Mouse (Mus musculus): Measurements from ENCODE around the gene Atad1. TPM values are rescaled to one million over a fixed set of nuclear protein-coding genes. Genes with fewer than 3 reads are reported as not detected.

The Atad1 gene
- polyA plus RNA-seq, 1 experiment from 2014 or later = 49.6 TPM

GRCm38 (mm10) chr19:32715201-32715600 lies 24.4 kb downstream of the Atad1 start:
- no peak for ATAC-seq
- H3K9me3 ChIP-seq (ENCODE audit: control insufficient read depth) = no peaks in the 10 kb centered on the region
- no peak overlapping the region for H3K27ac ChIP-seq (ENCODE audit: low read depth, low read length)
- no peak overlapping the region for H3K9ac ChIP-seq (ENCODE audit: low read depth, low read length)
- H3K4me1 ChIP-seq (replicated peaks; ENCODE audit: control insufficient read depth, insufficient read depth, low read length) = peaks cover 3% of the 10 kb centered on the region; the same call in 1 of the 2 replicates
- H3K4me2 ChIP-seq (replicated peaks; ENCODE audit: low read depth) = no peak overlapping the region
- 5% methylated on average over 3 of the region's 3 CpGs for WGBS
- H3K4me3 ChIP-seq (ENCODE audit: low read depth, low read length) = no peak overlapping the region
- no peaks in the 10 kb centered on the region for H3K36me3 ChIP-seq (ENCODE audit: control insufficient read depth, insufficient read depth)
- no peaks in the 10 kb centered on the region for H3K27me3 ChIP-seq (replicated peaks; ENCODE audit: control insufficient read depth, insufficient read depth, low read length)
- peak; percentile 96 for TF ChIP-seq CTCF (IDR thresholded peaks at IDR 0.05; ENCODE audit: low read depth)

DNA sequence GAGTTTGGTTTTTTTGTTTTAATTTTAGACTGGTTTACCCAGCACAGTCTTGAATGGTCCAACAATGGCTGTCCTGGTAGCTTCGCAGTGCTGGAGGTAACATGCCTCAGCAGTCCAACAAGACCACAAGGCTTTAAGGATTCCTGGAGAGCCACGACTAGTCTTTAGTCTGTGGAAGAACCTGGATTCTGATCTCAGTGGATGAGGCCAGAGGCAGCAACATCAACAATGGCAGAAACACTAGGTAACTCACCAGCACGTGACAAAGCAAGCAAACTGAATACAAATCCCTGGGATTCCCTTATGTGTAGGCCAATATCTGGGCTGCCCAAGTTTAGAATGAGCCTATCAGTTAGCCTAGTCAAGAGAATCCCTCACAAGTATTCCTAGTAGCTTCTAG lies 26.1 kb downstream of the Atad1 start:
- H3K9me3 ChIP-seq (ENCODE audit: control insufficient read depth) = no peaks in the 10 kb centered on the region
- WGBS = 94% methylated on average over 3 of the region's 3 CpGs
- H3K36me3 ChIP-seq (ENCODE audit: control insufficient read depth, insufficient read depth) = no peaks in the 10 kb centered on the region
- no peaks in the 10 kb centered on the region for H3K27me3 ChIP-seq (replicated peaks; ENCODE audit: control insufficient read depth, insufficient read depth, low read length)
- H3K9ac ChIP-seq (ENCODE audit: low read depth, low read length) = no peak overlapping the region
- H3K4me3 ChIP-seq (ENCODE audit: low read depth, low read length) = no peak overlapping the region
- no peak for TF ChIP-seq CTCF (IDR thresholded peaks at IDR 0.05; ENCODE audit: low read depth)
- H3K4me2 ChIP-seq (replicated peaks; ENCODE audit: low read depth) = no peak overlapping the region
- H3K4me1 ChIP-seq (replicated peaks; ENCODE audit: control insufficient read depth, insufficient read depth, low read length) = peaks cover 3% of the 10 kb centered on the region; the same call in 1 of the 2 replicates
- H3K27ac ChIP-seq (ENCODE audit: low read depth, low read length) = no peak overlapping the region
- ATAC-seq = no peak

DNA sequence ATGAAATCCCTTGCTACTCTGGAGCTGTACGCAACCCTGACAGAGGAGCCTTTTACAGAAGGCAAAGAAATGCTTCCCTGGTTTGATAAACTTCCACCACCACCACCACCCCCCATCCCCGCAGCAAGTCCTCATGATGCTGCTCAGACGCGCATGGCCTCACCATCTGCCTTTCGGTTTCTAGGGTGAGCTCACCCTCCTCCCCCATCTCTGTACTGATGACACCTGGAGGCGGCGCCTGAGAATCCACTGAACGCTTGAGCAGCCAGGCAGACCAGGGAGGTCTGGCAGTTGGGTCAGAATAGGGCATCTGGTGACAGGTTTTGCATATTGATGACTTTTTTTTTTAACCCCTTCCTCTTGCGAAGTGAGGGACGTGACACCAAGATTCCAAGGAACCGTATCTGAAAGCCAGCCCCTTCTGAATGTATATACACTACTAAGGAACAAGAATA lies 27.0 kb downstream of the Atad1 start:
- 1% methylated on average over 11 of the region's 11 CpGs for WGBS
- peak overlapping the region; percentile 71 for H3K9ac ChIP-seq (ENCODE audit: low read depth, low read length)
- peak overlapping the region; percentile 75 for H3K4me2 ChIP-seq (replicated peaks; ENCODE audit: low read depth)
- H3K27me3 ChIP-seq (replicated peaks; ENCODE audit: control insufficient read depth, insufficient read depth, low read length) = no peaks in the 10 kb centered on the region
- TF ChIP-seq CTCF (IDR thresholded peaks at IDR 0.05; ENCODE audit: low read depth) = peak; percentile 60
- ATAC-seq = peak; percentile 90
- H3K27ac ChIP-seq (ENCODE audit: low read depth, low read length) = peak overlapping the region; percentile 89
- H3K4me1 ChIP-seq (replicated peaks; ENCODE audit: control insufficient read depth, insufficient read depth, low read length) = peaks cover 3% of the 10 kb centered on the region; the same call in 1 of the 2 replicates
- no peaks in the 10 kb centered on the region for H3K9me3 ChIP-seq (ENCODE audit: control insufficient read depth)
- no peaks in the 10 kb centered on the region for H3K36me3 ChIP-seq (ENCODE audit: control insufficient read depth, insufficient read depth)
- peak overlapping the region; percentile 61 for H3K4me3 ChIP-seq (ENCODE audit: low read depth, low read length)

- Histone ChIP-seq H3K4me3 (ENCODE audit: low read depth, low read length) (peak overlapping the region; percentile 61), H3K4me1 (replicated peaks; ENCODE audit: control insufficient read depth, insufficient read depth, low read length) (peaks cover 3% of the 10 kb centered on the region; the same call in 1 of the 2 replicates), H3K9me3 (ENCODE audit: control insufficient read depth) (no peaks in the 10 kb centered on the region), H3K27ac (ENCODE audit: low read depth, low read length) (peak overlapping the region; percentile 89), H3K4me2 (replicated peaks; ENCODE audit: low read depth) (peak overlapping the region; percentile 75), H3K9ac (ENCODE audit: low read depth, low read length) (peak overlapping the region; percentile 71), H3K36me3 (ENCODE audit: control insufficient read depth, insufficient read depth) (no peaks in the 10 kb centered on the region), H3K27me3 (replicated peaks; ENCODE audit: control insufficient read depth, insufficient read depth, low read length) (no peaks in the 10 kb centered on the region)
- no peak for TF ChIP-seq CTCF (IDR thresholded peaks at IDR 0.05; ENCODE audit: low read depth)
- ATAC-seq = peak; percentile 95
- WGBS = under 1% methylated on average over 62 of the region's 63 CpGs
Observed at GRCm38 (mm10) chr19:32711761-32712541, 27.6 kb downstream of the Atad1 start.

DNA sequence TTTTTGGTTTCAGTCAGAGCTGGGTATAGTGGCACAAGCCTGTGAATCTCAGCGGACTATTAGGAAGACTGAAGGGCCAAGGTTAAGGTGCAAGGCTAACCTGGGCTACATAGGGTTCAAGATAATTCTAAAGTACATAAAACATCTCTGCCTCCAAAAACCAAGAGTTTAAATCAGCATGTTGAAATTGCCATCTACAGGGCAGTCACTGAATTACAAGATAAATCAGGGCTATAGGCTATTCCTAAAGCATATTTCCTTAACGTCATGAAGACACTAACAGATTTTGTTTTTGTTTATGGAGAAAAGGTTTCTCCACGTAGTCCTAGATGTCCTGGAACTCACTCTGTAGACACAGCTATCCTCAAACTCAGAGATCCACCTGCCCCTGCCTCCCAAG lies 29.3 kb downstream of the Atad1 start:
- Histone ChIP-seq H3K4me3 (ENCODE audit: low read depth, low read length) (no peak overlapping the region), H3K4me1 (replicated peaks; ENCODE audit: control insufficient read depth, insufficient read depth, low read length) (peaks cover 3% of the 10 kb centered on the region; the same call in 1 of the 2 replicates), H3K27ac (ENCODE audit: low read depth, low read length) (no peak overlapping the region), H3K9me3 (ENCODE audit: control insufficient read depth) (no peaks in the 10 kb centered on the region), H3K4me2 (replicated peaks; ENCODE audit: low read depth) (no peak overlapping the region), H3K9ac (ENCODE audit: low read depth, low read length) (no peak overlapping the region), H3K36me3 (ENCODE audit: control insufficient read depth, insufficient read depth) (peaks cover 10% of the 10 kb centered on the region), H3K27me3 (replicated peaks; ENCODE audit: control insufficient read depth, insufficient read depth, low read length) (no peaks in the 10 kb centered on the region)
- ATAC-seq = no peak
- 56% methylated on average over 3 of the region's 3 CpGs for WGBS
- TF ChIP-seq CTCF (IDR thresholded peaks at IDR 0.05; ENCODE audit: low read depth) = peak; percentile 70

DNA sequence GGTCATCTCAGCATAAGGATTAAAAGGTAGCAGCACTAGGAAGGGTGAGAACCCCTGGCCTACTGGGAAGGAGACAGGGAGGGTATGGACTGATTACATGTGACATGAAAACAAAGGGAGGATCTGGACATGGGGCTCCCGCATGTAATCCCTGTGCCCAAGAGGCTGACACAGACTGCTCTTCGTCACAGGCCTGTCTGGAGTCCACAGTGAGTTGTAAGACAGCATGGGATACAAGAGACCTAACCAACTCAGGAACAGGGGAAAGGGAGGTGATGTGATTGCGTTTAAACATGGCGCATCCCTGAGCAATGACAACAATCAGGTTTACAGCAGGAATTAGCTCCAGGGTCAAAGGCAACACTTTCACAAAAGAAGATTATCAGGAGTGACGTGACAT lies 30.6 kb downstream of the Atad1 start:
- H3K4me3 ChIP-seq (ENCODE audit: low read depth, low read length) = no peak overlapping the region
- no peak overlapping the region for H3K9ac ChIP-seq (ENCODE audit: low read depth, low read length)
- WGBS = 84% methylated on average over 5 of the region's 5 CpGs
- H3K27ac ChIP-seq (ENCODE audit: low read depth, low read length) = no peak overlapping the region
- H3K36me3 ChIP-seq (ENCODE audit: control insufficient read depth, insufficient read depth) = peaks cover 23% of the 10 kb centered on the region
- H3K4me2 ChIP-seq (replicated peaks; ENCODE audit: low read depth) = no peak overlapping the region
- no peaks in the 10 kb centered on the region for H3K27me3 ChIP-seq (replicated peaks; ENCODE audit: control insufficient read depth, insufficient read depth, low read length)
- peaks cover 3% of the 10 kb centered on the region; the same call in 1 of the 2 replicates for H3K4me1 ChIP-seq (replicated peaks; ENCODE audit: control insufficient read depth, insufficient read depth, low read length)
- no peak for TF ChIP-seq CTCF (IDR thresholded peaks at IDR 0.05; ENCODE audit: low read depth)
- H3K9me3 ChIP-seq (ENCODE audit: control insufficient read depth) = no peaks in the 10 kb centered on the region
- no peak for ATAC-seq
